Mouse (Mus musculus) bone marrow macrophage, adult 2 months (primary cell): ENCODE data around the gene Ptpre. TPM values are rescaled to one million over a fixed set of nuclear protein-coding genes. Genes with fewer than 3 reads are reported as not detected.

Experiments
- H3K27ac ChIP-seq: 2 replicates; pipeline ENCODE4 v1.5.1; 2012; ENCODE audit warnings: low read depth, low read length; ENCODE audit not compliant: insufficient read depth
- H3K4me1 ChIP-seq: 2 replicates; pipeline ENCODE4 v1.6.1; 2012; ENCODE audit warnings: low read length; ENCODE audit not compliant: control insufficient read depth, insufficient read depth
- H3K4me3 ChIP-seq: 2 replicates; pipeline ENCODE4 v1.5.1; 2012; ENCODE audit warnings: mild to moderate bottlenecking, low read length, moderate library complexity; ENCODE audit not compliant: insufficient read depth
- CTCF ChIP-seq: IDR thresholded peaks from 2 replicates; pipeline ENCODE4 v1.5.1; 2012; ENCODE audit warnings: low read depth, mild to moderate bottlenecking, low read length, moderate library complexity
- POLR2A ChIP-seq: IDR thresholded peaks from 2 replicates; pipeline ENCODE4 v1.6.1; 2012; ENCODE audit warnings: mild to moderate bottlenecking, low read depth, low read length, borderline replicate concordance
- polyA plus RNA-seq: library from polyadenylated mRNA; stranded (reverse); fragments of >200 nt; gene quantifications from 2 replicates; pipeline ENCODE4 v1.2.4, GENCODE M21; 2012; ENCODE audit not compliant: missing spikeins, insufficient read depth, insufficient read length

Ptpre gene
- polyA plus RNA-seq, 1 experiment = 45.3 TPM

DNA sequence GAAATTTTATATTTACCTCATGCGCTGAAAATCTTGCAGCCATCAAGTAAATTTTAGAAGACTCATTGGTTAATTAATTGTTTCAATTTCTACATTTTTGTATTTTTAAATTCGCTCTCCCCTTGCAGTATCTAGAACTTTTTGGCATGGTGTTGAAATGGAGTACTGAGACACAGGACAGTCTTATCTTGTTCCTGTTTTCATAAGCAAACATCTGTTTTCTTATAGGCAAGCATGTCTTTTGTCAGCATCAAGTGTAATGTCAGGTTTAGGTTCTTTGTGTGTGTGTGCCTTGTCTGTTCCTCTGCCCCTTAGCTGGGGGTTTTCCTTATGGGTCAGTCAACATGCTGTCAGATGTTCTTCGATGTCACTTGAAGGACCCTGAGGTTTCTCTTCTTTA, 39.0 kb downstream of the Ptpre start:
- TF ChIP-seq CTCF (no peak), POLR2A (no peak)
- no peak overlapping the region for H3K27ac ChIP-seq
- peaks cover 9% of the 10 kb centered on the region for H3K4me1 ChIP-seq
- no peak overlapping the region for H3K4me3 ChIP-seq

GRCm38 (mm10) chr7:135578715-135579325, 41.5 kb downstream of the Ptpre start:
- no peak for TF ChIP-seq POLR2A
- TF ChIP-seq CTCF = no peak
- H3K4me1 ChIP-seq = peaks cover 14% of the 10 kb centered on the region
- H3K27ac ChIP-seq = no peak overlapping the region
- no peak overlapping the region for H3K4me3 ChIP-seq

- H3K27ac ChIP-seq = no peak overlapping the region
- H3K4me1 ChIP-seq = peaks cover 14% of the 10 kb centered on the region
- TF ChIP-seq CTCF (no peak), POLR2A (no peak)
- no peak overlapping the region for H3K4me3 ChIP-seq
Observed at GRCm38 (mm10) chr7:135580306-135581091, 43.2 kb downstream of the Ptpre start.

DNA sequence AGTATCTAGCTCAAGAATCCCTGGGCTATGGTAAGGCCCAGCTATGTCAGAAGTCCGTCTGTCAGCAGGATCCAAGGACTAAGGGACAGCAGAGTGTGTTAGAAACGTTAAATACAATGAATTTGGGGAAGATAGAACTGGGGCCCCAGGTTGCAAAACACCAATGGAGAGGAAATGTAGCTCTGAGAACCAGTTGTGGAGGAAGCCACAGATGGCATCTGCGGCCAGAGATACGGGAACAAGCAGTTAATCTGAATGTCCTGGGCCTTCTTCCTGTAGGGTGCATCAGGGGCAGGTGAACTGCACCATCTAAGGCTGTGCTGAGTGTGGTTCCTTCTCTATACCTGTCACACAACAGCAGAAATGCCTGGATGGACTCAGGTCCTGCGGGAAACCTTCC, 43.8 kb downstream of the Ptpre start:
- TF ChIP-seq CTCF (no peak), POLR2A (no peak)
- no peak overlapping the region for H3K4me3 ChIP-seq
- no peak overlapping the region for H3K27ac ChIP-seq
- peaks cover 14% of the 10 kb centered on the region for H3K4me1 ChIP-seq

DNA sequence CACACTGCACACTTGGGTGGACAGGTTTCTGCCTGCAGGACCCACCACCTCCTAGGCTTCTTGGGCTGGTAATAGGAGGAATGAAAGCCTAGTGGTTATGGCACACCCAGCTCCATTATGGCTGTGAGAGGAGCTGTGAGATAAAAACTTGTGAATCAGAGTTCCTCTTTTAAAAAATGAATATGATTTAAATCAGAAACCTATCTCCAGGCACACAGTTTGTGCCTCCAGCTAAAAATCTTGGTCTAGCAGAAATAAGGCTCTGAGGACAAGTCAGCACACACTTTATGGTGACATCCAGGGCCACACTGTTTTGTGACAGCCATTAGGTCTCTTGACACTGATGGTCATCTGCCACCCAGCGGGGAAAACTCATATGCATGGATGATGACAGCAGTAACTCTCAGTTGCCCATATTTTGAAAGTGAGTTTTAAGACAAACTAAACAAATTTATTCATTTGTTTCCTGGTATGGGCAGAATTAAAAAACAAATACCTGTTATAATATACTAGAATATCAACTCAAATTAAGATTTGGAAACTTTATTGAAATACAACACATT, 47.9 kb downstream of the Ptpre start:
- Histone ChIP-seq H3K27ac (no peak overlapping the region), H3K4me1 (peaks cover 22% of the 10 kb centered on the region)
- TF ChIP-seq POLR2A (no peak), CTCF (no peak)

DNA sequence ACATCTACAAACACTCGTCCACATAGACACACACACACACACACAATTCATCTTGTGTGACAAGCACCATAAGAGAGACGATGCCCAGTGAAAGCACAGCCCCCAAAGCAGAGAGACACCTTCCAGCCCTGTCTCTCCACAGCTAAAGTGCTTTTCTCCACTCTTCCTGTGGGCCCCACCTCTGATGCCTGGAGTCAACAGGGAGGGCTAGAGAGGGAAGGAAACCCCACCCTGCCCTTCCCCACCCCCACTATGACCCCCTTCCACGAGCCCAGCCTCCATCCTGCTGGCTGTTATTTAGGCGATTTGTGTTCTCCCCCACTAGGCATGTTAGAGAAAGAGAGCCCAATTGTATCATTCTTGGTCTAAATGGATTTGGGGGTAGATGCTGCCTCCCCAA, 49.1 kb downstream of the Ptpre start:
- H3K4me3 ChIP-seq = no peak overlapping the region
- H3K27ac ChIP-seq = no peak overlapping the region
- no peak for TF ChIP-seq POLR2A
- no peak for TF ChIP-seq CTCF
- H3K4me1 ChIP-seq = peaks cover 16% of the 10 kb centered on the region

More for the DNA sequence above, 47.9 kb downstream of the Ptpre start:
- no peak overlapping the region for H3K4me3 ChIP-seq

DNA sequence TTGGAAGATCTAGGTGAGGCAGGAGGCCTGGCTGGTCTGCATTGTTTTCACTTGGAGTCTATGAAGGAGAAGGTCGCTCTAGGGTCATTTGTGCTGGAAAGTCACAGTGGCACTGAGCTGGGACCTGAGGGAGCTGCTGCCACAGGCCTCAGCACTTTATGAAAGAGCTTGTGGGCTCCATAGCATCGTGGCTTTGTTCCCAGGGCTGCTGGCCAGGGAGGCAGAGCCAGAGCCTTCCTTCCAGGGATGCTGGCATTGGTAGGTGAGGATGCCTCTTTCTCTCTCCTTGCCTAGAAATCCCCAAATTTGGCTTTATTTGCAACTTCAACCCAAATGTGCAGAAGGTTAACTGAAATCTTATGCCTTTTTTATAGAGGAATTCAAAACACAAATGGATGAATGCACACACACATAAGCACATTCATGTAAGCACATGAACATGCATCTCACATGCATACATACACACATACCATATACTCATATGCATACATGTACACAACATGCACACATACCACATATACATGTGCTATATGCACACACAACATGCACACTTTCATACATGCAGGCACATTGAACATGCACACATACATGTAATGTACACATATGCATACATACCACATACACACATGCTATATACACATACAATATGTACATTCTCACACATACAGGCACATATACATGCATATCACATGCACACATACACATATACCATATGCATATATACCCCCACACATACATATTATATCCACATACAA, 50.7 kb downstream of the Ptpre start:
- H3K4me3 ChIP-seq = no peak overlapping the region
- H3K27ac ChIP-seq = no peak overlapping the region
- no peak for TF ChIP-seq CTCF
- no peak for TF ChIP-seq POLR2A
- H3K4me1 ChIP-seq = peaks cover 20% of the 10 kb centered on the region

DNA sequence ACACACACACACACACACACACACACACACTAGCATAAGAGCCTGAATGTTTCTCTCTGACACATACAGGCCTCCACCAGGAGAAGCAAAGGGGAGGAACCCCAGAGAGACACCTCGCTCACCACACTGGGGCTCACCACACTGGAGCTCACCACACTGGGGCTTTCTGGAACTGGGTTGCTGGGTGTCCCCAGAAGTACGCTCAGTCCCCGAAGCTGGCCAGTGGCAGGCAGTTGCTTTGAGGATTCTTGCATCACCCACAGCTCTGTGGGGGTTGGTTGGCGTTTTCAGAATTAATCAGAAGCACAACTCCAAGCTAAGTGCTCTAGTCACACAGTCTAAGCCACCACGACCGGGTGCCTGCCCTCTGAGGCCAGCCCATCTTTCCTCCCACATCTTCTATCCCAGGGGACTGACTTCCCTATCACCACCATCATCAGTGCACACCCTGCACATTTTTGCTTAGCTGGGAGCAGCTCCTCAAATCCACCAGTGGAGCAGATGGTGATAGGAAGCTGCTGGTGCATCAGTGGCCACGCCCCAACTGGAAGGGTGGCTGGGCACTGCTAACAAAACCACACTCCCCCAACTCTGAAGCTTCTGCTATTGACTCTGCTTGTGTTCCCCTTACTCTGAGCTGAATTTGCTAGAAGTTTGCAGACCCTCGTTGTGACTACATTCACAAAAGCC, 51.5 kb downstream of the Ptpre start:
- no peak overlapping the region for H3K27ac ChIP-seq
- H3K4me3 ChIP-seq = no peak overlapping the region
- H3K4me1 ChIP-seq = peaks cover 18% of the 10 kb centered on the region
- TF ChIP-seq CTCF (no peak), POLR2A (no peak)

DNA sequence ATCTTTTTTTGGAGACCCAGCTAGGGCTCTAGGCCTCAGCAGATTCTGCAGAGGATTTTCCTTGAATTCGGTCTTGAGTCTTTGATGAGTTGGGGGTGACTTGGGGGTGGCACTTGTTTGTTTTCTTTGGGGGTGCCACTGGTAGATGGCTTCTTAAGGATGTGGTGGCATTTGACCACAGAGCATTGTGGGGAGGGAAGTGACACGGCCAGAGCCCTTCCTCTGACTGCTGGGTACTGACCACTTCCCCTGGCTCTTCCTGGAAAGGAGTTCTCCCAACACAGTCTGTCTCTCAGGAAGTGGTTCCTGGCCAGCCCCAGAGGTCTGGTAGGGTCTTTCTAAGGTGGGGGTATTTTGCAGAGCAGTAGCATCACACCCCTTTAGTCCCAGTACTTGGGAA, 54.2 kb downstream of the Ptpre start:
- Histone ChIP-seq H3K4me1 (peaks cover 17% of the 10 kb centered on the region), H3K27ac (no peak overlapping the region), H3K4me3 (no peak overlapping the region)
- TF ChIP-seq CTCF (no peak), POLR2A (no peak)
